Mouse (Mus musculus) heart, embryonic 14.5 days (tissue): ENCODE measurements around the gene Slc37a1. TPM values are rescaled to one million over a fixed set of nuclear protein-coding genes. Genes with fewer than 3 reads are reported as not detected.

Experiments
- ATAC-seq: fragments of 200-750 bp; cut with Nextera tagmentation; 2 replicates; pipeline ENCODE4 v1.8.0; 2017; ENCODE audit warnings: low read depth, moderate TSS enrichment; ENCODE audit not compliant: insufficient number of reproducible peaks, insufficient read depth, low FRiP score
- H3K27ac ChIP-seq, 2 experiments: fragments of 200-500 bp in 1 of 2; fragments of 300-500 bp in 1 of 2; sonication (generic) in 1 of 2; replicated peaks in 1 of 2; 2 replicates each; pipeline ENCODE4 v1.5.1; 2012 to 2014; ENCODE audit warnings: low read depth in 2 of 2, low read length in 2 of 2, control low read depth in 1 of 2, mild to moderate bottlenecking in 1 of 2, mixed read lengths in 1 of 2; ENCODE audit not compliant: control insufficient read depth in 1 of 2, insufficient read depth in 1 of 2
- H3K27me3 ChIP-seq: fragments of 300-500 bp; sonication (generic); 2 replicates; pipeline ENCODE4 v1.6.1; 2014; ENCODE audit warnings: mild to moderate bottlenecking, low read length, control low read depth; ENCODE audit not compliant: control insufficient read depth, insufficient read depth
- H3K36me3 ChIP-seq: fragments of 300-500 bp; sonication (generic); 2 replicates; pipeline ENCODE4 v1.6.1; 2014; ENCODE audit warnings: mild to moderate bottlenecking, control low read depth, low read length, mixed read lengths; ENCODE audit not compliant: control insufficient read depth, insufficient read depth
- H3K4me1 ChIP-seq, 2 experiments: fragments of 200-500 bp in 1 of 2; fragments of 300-500 bp in 1 of 2; sonication (generic) in 1 of 2; 2 replicates each; pipeline ENCODE4 v1.6.1; 2012 to 2014; ENCODE audit warnings: low read length in 2 of 2, control low read depth in 1 of 2, mixed read lengths in 1 of 2; ENCODE audit not compliant: control insufficient read depth in 2 of 2, insufficient read depth in 2 of 2
- H3K4me2 ChIP-seq: fragments of 300-500 bp; sonication (generic); 2 replicates; pipeline ENCODE4 v1.6.1; 2014; ENCODE audit warnings: mild to moderate bottlenecking, low read length
- H3K4me3 ChIP-seq, 2 experiments: fragments of 200-500 bp in 1 of 2; fragments of 300-500 bp in 1 of 2; sonication (generic) in 1 of 2; 2 replicates each; pipeline ENCODE4 v1.5.1; 2012 to 2014; ENCODE audit warnings: low read length in 2 of 2, mild to moderate bottlenecking in 2 of 2, control low read depth in 1 of 2, low read depth in 1 of 2, moderate library complexity in 1 of 2; ENCODE audit not compliant: control insufficient read depth in 1 of 2, insufficient read depth in 1 of 2
- H3K9ac ChIP-seq: fragments of 300-500 bp; sonication (generic); 2 replicates; pipeline ENCODE4 v1.6.1; 2014; ENCODE audit warnings: mild to moderate bottlenecking, low read length
- H3K9me3 ChIP-seq: fragments of 300-500 bp; sonication (generic); 2 replicates; pipeline ENCODE4 v1.6.1; 2016; ENCODE audit warnings: low read length, control low read depth; ENCODE audit not compliant: control insufficient read depth
- WGBS: fragments of 180-500 bp; shearing (Covaris S2); extraction: QIAGEN DNeasy Blood & Tissue Kit; methylation state at CpG from one replicate; pipeline ENCODE4 v1.1.7; 2014; 5-methylcytosine and 5-hydroxymethylcytosine counted together
- polyA plus RNA-seq: library from polyadenylated mRNA; unstranded; fragments of >200 nt; fragmentation: Nextera tagmentation; extraction: Ambion mirVana; gene quantifications from 2 replicates; pipeline ENCODE4 v1.2.1, GENCODE M21; 2014

Gene Slc37a1
- polyA plus RNA-seq, 1 experiment from 2014 or later = 8.0 TPM

DNA sequence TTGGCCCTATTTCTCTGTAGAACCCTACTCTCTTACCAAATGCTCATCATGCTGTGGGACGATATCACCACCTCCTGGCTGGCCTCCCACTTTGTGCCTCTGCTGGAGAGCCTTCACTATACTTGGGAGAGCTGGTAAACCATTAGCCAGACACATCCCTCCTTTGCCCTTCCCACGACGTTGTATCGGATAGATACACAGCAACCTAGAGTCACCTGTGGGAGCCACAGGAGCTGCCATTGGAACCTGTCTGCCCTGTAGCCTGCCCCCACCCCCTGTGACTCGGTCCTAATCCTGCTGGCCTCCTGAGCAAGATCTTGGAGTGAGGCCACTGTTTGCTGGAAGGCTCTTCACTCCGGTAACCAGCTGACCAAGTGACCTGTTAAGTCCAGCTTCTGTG, 96.7 kb downstream of the Slc37a1 start:
- Histone ChIP-seq H3K9ac (no peak overlapping the region), H3K36me3 (no peaks in the 10 kb centered on the region), H3K9me3 (no peaks in the 10 kb centered on the region), H3K27me3 (peaks cover 20% of the 10 kb centered on the region), H3K27ac (no peak overlapping the region), H3K4me2 (no peak overlapping the region), H3K4me3 (no peak overlapping the region), H3K4me1 (peaks cover 12 to 20% of the 10 kb centered on the region in 2 experiments; a peak in 3 of 4 replicates)
- ATAC-seq = no peak
- WGBS = 76% methylated on average over 6 of the region's 6 CpGs

DNA sequence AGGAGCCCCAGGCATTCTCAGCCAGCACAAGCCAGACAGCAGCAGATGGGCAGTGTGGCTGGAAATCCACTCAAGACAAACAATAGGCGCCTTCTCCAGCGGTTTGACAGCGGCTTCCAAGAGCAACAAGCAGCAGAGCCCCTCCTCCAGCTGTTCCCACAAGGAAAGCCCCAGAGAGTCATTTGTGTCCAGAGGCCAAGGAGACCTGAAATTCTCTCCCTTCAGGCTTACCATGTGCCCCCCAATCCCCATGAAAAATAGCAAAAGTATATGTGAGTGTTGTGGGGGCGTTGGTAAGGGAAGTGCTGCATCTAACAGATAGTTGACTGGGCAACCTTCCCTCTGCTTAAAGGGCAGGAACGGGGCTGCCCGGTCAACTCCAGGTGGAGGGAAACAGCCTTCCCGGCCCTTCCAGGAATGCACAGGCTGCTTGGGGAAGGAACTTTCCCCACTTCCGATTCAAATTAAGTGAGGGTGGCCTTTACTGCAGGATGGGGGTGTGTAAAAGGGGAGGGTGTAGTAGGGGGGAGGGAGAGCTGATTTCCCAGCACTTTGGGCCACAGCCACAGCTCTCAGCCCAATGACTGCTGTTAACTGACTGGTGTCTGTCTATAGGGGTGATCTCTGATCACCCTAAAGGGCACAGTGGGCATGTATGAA, 98.5 kb downstream of the Slc37a1 start:
- ATAC-seq = peak; percentile 24; the same call in 1 of the 2 replicates
- 19% methylated on average over 8 of the region's 8 CpGs for WGBS
- no peak overlapping the region for H3K9ac ChIP-seq
- H3K4me3 ChIP-seq = no peak overlapping the region
- H3K9me3 ChIP-seq = no peaks in the 10 kb centered on the region
- H3K4me1 ChIP-seq = peaks cover 15 to 20% of the 10 kb centered on the region in 2 experiments; a peak in 3 of 4 replicates
- H3K27ac ChIP-seq = peak overlapping the region; percentile 57 to 61
- peaks cover 25% of the 10 kb centered on the region for H3K27me3 ChIP-seq
- peak overlapping the region; percentile 99 for H3K4me2 ChIP-seq
- no peaks in the 10 kb centered on the region for H3K36me3 ChIP-seq

DNA sequence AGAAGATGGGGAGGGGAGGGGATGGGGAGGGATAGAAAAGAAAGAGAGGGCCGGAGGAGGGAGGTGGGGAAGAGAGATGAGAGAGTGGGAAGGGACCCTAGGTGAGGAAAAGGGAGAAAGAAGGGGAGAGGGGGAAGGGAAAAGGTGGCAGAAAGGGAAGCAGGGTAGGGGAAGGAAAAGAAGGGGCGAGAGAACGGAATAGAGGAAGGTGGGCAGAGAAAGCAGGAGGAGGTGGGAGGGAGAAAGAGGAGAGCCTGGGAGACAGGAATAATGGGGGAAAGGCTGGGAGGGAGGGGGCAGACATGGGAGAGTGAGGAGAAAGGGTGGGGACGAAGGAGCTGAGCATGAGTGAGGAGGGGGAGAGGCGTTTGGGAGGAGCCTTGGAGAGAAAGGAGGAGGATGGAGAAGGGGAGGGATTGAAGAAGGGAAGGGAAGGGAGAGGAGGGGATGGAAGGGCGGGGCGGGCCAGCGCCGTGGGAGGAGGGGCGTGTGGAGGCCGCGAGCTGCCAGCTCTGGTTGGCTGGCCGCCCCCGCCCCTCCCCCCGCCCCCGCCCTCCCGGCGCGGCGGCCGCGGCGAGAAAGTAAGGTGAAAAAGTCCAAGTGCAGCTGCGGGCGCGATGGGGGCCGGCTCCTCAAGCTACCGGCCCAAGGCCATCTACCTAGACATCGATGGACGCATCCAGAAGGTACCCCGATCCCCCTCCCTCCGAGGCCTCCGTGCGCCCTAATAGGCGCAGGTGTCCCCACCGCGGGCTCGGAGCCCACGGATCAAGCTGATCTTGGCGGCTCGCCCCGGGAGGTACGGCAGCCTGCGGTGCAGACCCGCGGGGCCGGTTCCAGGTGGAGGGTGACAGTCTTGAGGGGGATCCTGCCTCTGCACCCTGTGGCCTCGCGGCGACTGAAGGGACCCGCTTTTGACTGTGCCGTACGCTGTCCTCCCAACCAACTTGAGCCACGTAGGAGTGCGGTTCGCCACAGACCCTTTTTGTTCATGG, 99.4 kb downstream of the Slc37a1 start, which contains the start of gene Pde9a:
Gene Pde9a, plus strand, starts transcription at position 540 of the 995 bp plus-strand sequence.
- H3K27me3 ChIP-seq = peaks cover 25% of the 10 kb centered on the region
- peak within 1 kb of the TSS; percentile 83 for H3K9ac ChIP-seq
- H3K9me3 ChIP-seq = no peaks in the 10 kb centered on the region
- H3K27ac ChIP-seq = peak within 1 kb of the TSS; percentile 46 to 61; a peak in 3 of 4 replicates
- H3K4me2 ChIP-seq = peak within 1 kb of the TSS; percentile 99
- 2% methylated on average over 39 of the region's 56 CpGs for WGBS
- H3K4me3 ChIP-seq = peak within 1 kb of the TSS; percentile 74 to 78
- no peaks in the 10 kb centered on the region for H3K36me3 ChIP-seq
- ATAC-seq = peak; percentile 33; the same call in 1 of the 2 replicates
- peaks cover 15 to 20% of the 10 kb centered on the region in 2 experiments; a peak in 3 of 4 replicates for H3K4me1 ChIP-seq

DNA sequence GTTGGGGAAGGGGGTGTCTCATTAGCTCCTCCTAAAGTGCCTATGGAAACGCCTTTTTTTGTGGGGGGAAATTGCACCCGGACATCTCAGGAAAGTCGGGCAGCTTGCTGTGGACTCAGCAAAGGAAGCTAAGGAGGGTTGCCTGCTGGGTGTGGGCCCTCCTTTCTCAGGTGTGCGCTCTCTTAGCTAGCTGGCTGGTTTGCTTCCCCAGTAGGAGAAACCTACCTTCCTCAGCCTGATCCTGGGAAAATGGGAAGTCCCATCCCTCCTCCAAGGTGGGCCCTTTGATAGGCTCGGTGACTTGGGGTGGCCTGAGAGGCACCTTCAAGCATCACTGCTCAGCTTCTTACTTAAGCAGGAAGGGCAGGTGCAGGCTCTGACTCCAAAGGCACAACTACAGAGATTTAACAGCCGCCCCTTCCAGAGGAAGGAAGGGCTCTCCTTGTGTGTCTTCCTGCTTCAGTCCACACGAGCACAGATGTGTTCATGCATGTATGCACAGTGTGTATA, 100.2 kb downstream of the Slc37a1 start:
- ATAC-seq = no peak
- Histone ChIP-seq H3K36me3 (no peaks in the 10 kb centered on the region), H3K4me2 (peak overlapping the region; percentile 99), H3K4me1 (peaks cover 15 to 20% of the 10 kb centered on the region in 2 experiments; a peak in 3 of 4 replicates), H3K9me3 (no peaks in the 10 kb centered on the region), H3K4me3 (peak overlapping the region; percentile 74 to 78), H3K27ac (no peak overlapping the region), H3K27me3 (peaks cover 25% of the 10 kb centered on the region), H3K9ac (peak overlapping the region; percentile 83)
- 19% methylated on average over 7 of the region's 7 CpGs for WGBS

DNA sequence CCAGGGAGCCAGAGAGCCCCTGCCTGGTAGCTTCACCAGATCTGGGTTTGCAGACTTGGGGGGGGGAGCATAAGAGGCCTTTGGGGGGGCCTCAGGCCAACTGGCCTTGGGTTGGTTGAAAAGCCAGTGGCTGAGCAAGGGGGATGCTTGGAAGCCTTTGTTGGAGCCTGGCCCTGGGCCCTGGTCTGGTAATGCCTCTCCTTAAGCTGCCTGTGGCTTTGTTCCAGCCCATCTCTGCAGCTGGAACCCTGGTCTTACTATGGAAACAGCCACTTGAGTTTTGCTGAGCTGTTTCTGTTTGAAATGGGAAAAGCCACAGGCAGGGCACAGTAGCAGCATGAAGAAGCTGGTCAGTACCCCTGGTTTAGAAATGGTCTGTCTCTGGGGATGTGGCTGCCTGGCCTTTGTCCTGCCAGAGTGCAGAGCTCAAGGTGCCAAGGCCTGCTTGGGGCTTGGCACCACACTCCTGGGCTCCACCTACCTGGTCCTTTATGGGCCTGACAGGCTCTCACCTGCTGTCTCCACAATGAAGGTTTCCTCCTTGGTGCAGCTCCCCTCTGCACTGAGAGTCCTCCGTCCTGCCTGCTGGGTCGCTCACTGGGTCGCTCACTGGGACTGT, 102.9 kb downstream of the Slc37a1 start:
- H3K27ac ChIP-seq = no peak overlapping the region
- peaks cover 25% of the 10 kb centered on the region for H3K27me3 ChIP-seq
- H3K4me2 ChIP-seq = no peak overlapping the region
- no peaks in the 10 kb centered on the region for H3K36me3 ChIP-seq
- no peak overlapping the region for H3K9ac ChIP-seq
- peaks cover 15 to 18% of the 10 kb centered on the region in 2 experiments; a peak in 3 of 4 replicates for H3K4me1 ChIP-seq
- no peak overlapping the region for H3K4me3 ChIP-seq
- no peaks in the 10 kb centered on the region for H3K9me3 ChIP-seq
- no peak for ATAC-seq
- WGBS = 90% methylated on average over 3 of the region's 3 CpGs

DNA sequence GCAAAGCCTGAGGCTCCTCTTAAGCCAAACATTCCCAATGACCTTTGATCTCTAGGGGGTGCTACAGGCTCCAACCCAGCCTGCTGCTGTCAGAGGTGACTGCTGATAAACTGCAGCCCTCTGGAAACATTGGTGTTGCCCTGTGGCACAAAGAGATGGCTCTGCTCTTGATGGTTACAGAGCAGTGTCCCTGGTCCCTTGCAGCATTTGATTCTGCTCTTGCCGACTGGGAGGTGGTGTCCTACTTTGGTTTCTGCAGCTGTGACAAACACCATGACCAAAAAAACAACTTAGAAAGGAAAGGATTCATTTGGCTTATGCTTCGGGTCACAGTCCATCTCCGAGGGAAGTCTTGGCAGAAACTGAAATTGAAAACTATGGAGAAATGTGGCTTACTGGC, 104.9 kb downstream of the Slc37a1 start:
- peaks cover 6 to 9% of the 10 kb centered on the region in 2 experiments; a peak in 3 of 4 replicates for H3K4me1 ChIP-seq
- peaks cover 20% of the 10 kb centered on the region for H3K27me3 ChIP-seq
- no peak for ATAC-seq
- H3K27ac ChIP-seq = no peak overlapping the region
- H3K4me2 ChIP-seq = no peak overlapping the region
- no peaks in the 10 kb centered on the region for H3K36me3 ChIP-seq
- 46% methylated on average over 3 of the region's 3 CpGs for WGBS
- no peaks in the 10 kb centered on the region for H3K9me3 ChIP-seq
- H3K4me3 ChIP-seq = no peak overlapping the region
- no peak overlapping the region for H3K9ac ChIP-seq

DNA sequence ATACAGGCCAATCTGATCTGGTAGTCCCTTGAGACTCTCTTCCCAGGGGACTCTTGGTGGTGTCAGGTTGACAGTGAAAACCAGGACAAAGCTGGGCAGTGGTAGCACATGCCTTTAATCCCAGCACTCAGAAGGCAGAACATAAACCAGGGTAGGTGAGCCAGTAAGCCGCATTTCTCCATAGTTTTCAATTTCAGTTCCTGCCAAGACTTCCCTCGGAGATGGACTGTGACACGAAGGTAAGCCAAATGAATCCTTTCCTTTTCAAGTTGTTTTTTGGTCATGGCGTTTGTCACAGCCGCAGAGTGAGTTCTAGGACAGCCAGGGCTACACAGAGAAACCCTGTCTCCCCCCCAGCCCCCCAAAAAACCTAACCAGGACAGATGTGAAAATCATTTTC, 105.4 kb downstream of the Slc37a1 start:
- Histone ChIP-seq H3K4me2 (no peak overlapping the region), H3K36me3 (no peaks in the 10 kb centered on the region), H3K4me1 (peaks cover 0 to 4% of the 10 kb centered on the region in 2 experiments; a peak in 1 of 4 replicates), H3K27me3 (peaks cover 17% of the 10 kb centered on the region), H3K9ac (no peak overlapping the region), H3K4me3 (no peak overlapping the region), H3K9me3 (no peaks in the 10 kb centered on the region), H3K27ac (no peak overlapping the region)
- no peak for ATAC-seq
- WGBS = 82% methylated on average over 5 of the region's 5 CpGs
